Mouse (Mus musculus) 3T3-L1 (cell line): ENCODE measurements around the gene Gm6370.
A peak's percentile ranks its signal among the peaks of the same experiment; 100 is the strongest.
"Not testable (repeated sequence)": the region's sequence is repeated elsewhere in the genome, so short reads cannot be mapped to it uniquely, and the experiment has no call there.

Source experiments
- DNase-seq: peaks from one replicate; pipeline ENCODE4 v3.0.0-alpha.2; 2015; ENCODE audit warnings: low read depth, low spot score

Gm6370 gene

GRCm38 (mm10) chr5:146491063-146491462 lies at the start of gene Gm6370:
Gm6370 (plus strand) TSS chr5:146491363.
- DNase-seq: not testable (repeated sequence)

- DNase-seq: no peak
Measured at GRCm38 (mm10) chr5:146442767-146443166, 48.4 kb upstream of the Gm6370 start.

DNA sequence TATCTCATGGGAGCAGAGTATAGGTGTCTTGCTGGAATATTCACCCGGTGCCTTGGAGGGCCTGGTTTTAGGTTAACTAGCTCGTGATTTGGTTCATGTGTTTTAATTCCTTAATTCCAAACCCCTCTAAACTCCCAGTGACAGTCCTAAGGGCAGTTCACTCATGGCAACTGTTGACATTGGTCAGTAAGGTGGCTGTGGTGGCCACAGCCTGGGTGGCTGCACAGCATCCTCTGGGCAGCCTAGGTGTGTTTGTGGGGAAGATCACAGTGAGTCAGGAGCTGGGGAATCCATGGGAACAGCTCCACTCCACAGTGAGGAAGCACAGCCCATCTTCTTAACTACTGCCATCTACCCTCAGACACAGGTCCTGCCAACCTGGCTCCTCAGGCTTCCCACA lies 44.5 kb upstream of the Gm6370 start:
- no peak for DNase-seq

DNA sequence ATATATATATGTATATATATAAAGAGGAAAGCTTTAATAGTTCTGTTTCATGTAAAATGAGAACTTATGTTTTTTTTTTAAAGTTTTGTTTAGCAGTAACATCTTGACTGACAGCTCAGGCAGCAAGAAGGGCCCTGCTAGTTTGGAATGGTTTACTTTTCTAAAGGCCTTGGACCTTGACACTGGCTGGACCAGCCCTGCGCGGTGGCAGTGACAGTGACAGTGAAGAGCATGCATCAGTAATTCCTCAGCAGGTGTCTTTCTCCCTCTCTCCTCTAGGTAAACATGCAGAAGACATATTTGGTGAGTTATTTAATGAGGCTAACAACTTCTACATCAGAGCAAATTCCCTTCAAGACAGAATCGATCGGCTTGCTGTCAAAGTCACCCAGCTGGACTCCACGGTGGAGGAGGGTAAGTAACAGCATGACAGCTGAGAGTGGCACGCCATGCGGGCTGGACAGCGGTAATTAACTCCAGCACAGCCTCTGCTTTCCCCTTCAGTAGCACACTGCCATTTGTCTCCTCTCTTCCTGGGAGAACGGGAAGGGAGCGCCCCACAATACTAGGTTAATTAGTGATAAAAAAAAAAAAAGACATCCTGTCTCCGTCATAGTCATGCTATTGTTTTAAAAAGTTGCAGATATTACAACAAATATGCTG lies 39.4 kb upstream of the Gm6370 start:
- DNase-seq: no peak

DNA sequence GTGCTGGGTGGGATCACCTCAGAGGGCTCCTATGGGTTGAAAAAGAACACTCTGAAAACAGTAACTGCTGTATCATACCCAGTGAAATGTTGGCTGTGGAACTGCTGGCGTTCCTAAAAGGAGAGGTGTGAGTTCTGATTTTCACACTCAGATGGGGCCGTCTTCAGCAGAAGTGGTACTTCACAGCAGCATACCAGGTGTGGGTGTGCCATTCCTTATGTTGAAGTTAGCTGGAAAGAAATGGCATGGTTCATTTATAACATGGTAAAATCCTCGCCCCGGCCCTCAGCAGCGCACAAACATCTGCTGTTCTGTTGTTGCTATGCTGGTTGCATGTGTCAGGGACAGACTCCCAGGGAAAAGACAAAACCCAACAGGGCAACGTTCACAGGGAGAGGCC lies 37.6 kb upstream of the Gm6370 start:
- DNase-seq: no peak

DNA sequence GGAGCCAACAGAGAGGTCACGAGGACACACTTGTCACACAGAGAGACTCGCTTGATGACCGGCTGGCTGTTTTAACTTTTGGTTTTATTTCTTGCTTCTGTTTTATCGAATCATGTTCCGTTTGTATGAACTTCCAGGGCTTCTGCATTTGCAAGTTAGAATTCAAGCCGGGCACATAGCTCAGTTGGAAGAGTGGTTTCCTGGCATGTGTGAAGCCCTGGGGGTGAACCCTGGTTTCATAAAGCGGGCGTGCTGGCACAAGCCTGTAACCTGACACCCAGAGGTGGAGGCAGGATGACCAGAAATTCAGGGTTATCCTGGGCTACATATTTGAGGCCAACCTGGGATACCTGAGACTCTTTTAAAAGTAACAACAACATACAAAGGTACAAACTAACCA lies 29.6 kb upstream of the Gm6370 start:
- DNase-seq: no peak

GRCm38 (mm10) chr5:146466663-146467062 lies 24.5 kb upstream of the Gm6370 start:
- DNase-seq: no peak

DNA sequence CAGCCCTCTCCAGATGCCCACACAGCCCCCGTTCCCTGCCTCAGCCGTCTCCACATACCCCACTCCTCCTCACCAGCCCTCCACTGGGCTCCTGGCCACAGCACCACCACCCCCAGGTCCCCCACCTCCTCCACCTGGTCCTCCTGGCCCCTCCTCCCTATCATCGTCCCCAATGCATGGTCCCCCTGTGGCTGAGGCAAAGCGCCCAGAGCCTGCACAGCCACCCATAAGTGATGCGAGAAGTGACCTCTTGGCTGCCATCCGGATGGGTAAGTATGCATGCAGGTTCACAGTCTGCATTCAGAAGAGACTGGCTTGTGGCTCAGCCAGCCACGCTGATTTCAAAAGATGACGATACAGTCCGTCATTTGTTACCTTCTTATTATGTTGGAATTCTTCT lies 22.9 kb upstream of the Gm6370 start:
- DNase-seq: no peak

DNA sequence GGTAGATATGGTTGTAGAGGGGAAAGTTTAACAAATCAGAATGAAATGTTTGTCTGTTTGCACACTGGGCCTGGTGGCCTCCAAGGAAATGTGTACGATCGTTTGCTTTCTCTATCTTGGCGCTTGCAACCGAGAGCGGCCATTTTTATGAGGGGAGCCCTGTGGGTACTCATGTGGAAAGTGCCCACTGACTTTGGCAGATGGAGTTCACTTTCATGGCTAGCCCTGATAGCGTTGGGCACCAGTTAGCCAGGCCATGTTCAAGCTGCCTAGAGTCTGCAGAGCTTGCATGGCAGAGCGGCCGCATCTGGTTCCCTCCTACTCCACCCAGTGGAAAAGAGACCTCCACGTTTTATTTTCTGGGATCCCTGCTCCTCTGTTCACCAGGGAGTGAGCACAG lies 20.3 kb upstream of the Gm6370 start:
- no peak for DNase-seq

DNA sequence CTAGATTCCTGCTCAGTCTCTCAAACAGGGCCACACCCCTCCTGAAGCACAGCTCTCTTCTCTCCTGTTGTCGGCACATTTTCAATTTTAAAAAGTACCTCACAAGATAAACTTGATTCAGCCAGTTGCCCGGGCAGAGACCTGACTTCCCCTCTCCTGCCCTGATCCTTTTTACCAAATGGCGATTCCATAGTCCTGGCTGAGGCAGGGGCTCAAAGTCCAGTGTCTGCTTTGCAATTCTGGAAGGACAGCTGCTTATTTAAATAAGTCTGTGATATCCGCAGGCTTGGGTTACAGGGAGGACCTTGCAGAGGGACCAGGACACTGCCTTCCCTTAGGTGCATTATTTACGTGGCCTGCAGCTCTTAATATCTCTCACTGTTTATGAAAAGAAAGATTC lies 19.9 kb upstream of the Gm6370 start:
- DNase-seq: no peak

DNA sequence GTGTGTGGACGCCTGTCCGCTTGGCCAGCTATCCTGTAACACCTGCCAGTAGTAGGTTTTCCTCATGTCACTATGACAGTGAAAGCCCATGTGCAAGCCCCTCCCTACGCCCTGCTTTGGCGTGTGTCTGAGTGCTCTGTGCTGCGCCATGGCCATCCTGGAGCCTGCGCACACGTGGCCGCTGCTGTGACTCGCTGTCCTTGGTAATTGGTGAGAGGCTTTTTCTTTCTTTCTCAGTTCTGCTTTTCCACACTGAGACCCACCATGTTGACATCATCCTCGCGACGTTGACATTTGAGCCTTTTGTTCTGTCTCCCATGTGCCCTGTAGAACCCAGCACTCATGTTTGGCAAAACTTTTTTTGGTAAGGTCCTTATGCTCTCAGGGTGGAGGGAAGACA lies 19.3 kb upstream of the Gm6370 start:
- no peak for DNase-seq

DNA sequence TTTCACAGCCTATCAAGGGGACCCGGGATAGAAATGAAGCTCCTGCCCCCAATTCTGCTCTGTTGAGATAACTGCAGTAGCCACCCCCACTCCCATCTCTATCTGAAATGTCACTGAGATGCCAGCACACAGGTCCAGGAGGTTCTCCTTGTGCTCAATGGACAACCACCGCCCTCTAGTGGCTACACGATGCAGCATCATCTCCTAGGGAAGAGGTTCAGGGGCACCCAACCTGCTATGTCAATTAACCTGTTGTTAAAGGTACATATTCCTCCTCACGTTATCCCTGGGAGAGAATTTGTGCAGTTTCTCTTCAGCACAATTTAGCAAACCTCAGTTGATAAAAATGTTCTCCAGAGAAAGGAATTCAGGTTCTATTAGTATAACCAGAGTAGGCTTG lies 11.6 kb upstream of the Gm6370 start:
- DNase-seq: peak; percentile 26

- not testable (repeated sequence) for DNase-seq
Measured at GRCm38 (mm10) chr5:146481665-146482064, 9.5 kb upstream of the Gm6370 start, which contains the start of gene Gm6408. Gm6408 (plus strand) TSS chr5:146481965.

GRCm38 (mm10) chr5:146488959-146489358 lies 2.2 kb upstream of the Gm6370 start:
- peak; percentile 39 for DNase-seq

- not testable (repeated sequence) for DNase-seq
Measured at GRCm38 (mm10) chr5:146502099-146502498, 10.9 kb downstream of the Gm6370 start, which contains the start of gene 4930449I24Rik. 4930449I24Rik (plus strand) TSS chr5:146502399.

GRCm38 (mm10) chr5:146513823-146514222 lies 22.7 kb downstream of the Gm6370 start, which contains the start of gene Gm3402:
Gm3402 (plus strand) TSS chr5:146514123.
- DNase-seq: not testable (repeated sequence)

GRCm38 (mm10) chr5:146525501-146525900 lies 34.3 kb downstream of the Gm6370 start, which contains the start of gene Gm3404:
Gm3404 (plus strand) TSS chr5:146525801.
- not testable (repeated sequence) for DNase-seq

GRCm38 (mm10) chr5:146537347-146537746 lies 46.2 kb downstream of the Gm6370 start, which contains the start of gene Gm3409:
Gm3409 (plus strand) TSS chr5:146537647.
- DNase-seq: not testable (repeated sequence)
